Mouse (Mus musculus) R1 (cell line): Measurements from ENCODE around the gene Foxj2.
A peak's percentile ranks its signal among the peaks of the same experiment; 100 is the strongest.

Experiments
- DNase-seq: peaks from one replicate; pipeline ENCODE4 v3.0.0-alpha.2; 2018; ENCODE audit warnings: low read depth, low spot score

Foxj2 gene

GRCm38 (mm10) chr6:122819306-122820070, at the start of gene Foxj2:
TSS of gene Foxj2 (plus strand) at chr6:122819914.
- DNase-seq: no peak

- peak; percentile 87 for DNase-seq
Measured at GRCm38 (mm10) chr6:122770760-122771315, 48.9 kb upstream of the Foxj2 start.

- DNase-seq: peak; percentile 71
Measured at GRCm38 (mm10) chr6:122772701-122773100, 47.0 kb upstream of the Foxj2 start.

GRCm38 (mm10) chr6:122774345-122774744, 45.4 kb upstream of the Foxj2 start:
- DNase-seq: no peak

GRCm38 (mm10) chr6:122776040-122776439, 43.7 kb upstream of the Foxj2 start:
- no peak for DNase-seq

- peak; percentile 83 for DNase-seq
Measured at GRCm38 (mm10) chr6:122779916-122780315, 39.8 kb upstream of the Foxj2 start.

- no peak for DNase-seq
Measured at GRCm38 (mm10) chr6:122781167-122781566, 38.5 kb upstream of the Foxj2 start.

GRCm38 (mm10) chr6:122782164-122782563, 37.5 kb upstream of the Foxj2 start:
- no peak for DNase-seq

- peak; percentile 86 for DNase-seq
Measured at GRCm38 (mm10) chr6:122784866-122785265, 34.8 kb upstream of the Foxj2 start.

GRCm38 (mm10) chr6:122786275-122786674, 33.4 kb upstream of the Foxj2 start:
- DNase-seq: peak; percentile 83

- no peak for DNase-seq
Measured at GRCm38 (mm10) chr6:122795254-122795935, 24.3 kb upstream of the Foxj2 start.

- DNase-seq: no peak
Measured at GRCm38 (mm10) chr6:122800640-122801300, 18.9 kb upstream of the Foxj2 start.

- DNase-seq: peak; percentile 86
Measured at GRCm38 (mm10) chr6:122801301-122801800, 18.4 kb upstream of the Foxj2 start, which contains the start of gene Slc2a3. TSS of gene Slc2a3 (minus strand) at chr6:122801640.

- DNase-seq: peak; percentile 68
Measured at GRCm38 (mm10) chr6:122801801-122802514, 17.8 kb upstream of the Foxj2 start.

GRCm38 (mm10) chr6:122804418-122804817, 15.3 kb upstream of the Foxj2 start:
- DNase-seq: peak; percentile 87

- DNase-seq: no peak
Measured at GRCm38 (mm10) chr6:122810022-122810614, 9.6 kb upstream of the Foxj2 start.

GRCm38 (mm10) chr6:122810615-122811279, 9.0 kb upstream of the Foxj2 start:
- peak; percentile 100 for DNase-seq

- DNase-seq: peak; percentile 92
Measured at GRCm38 (mm10) chr6:122811280-122811652, 8.4 kb upstream of the Foxj2 start.

GRCm38 (mm10) chr6:122811771-122812600, 7.7 kb upstream of the Foxj2 start:
- peak; percentile 79 for DNase-seq
